Mouse (Mus musculus) hindbrain, embryonic 16.5 days (tissue): ENCODE results near the gene Cd248. TPM values are rescaled to one million over a fixed set of nuclear protein-coding genes. Genes with fewer than 3 reads are reported as not detected.
A peak's percentile ranks its signal among the peaks of the same experiment; 100 is the strongest.

Source experiments
- ATAC-seq: fragments of 200-750 bp; cut with Nextera tagmentation; 2 replicates; pipeline ENCODE4 v1.8.0; 2017; ENCODE audit warnings: moderate TSS enrichment, moderate library complexity
- H3K27ac ChIP-seq: fragments of 300-500 bp; sonication (generic); 2 replicates; pipeline ENCODE4 v1.5.1; 2014; ENCODE audit warnings: low read depth, mild to moderate bottlenecking, control low read depth, low read length, moderate library complexity
- H3K27me3 ChIP-seq: fragments of 300-500 bp; sonication (generic); replicated peaks from 2 replicates; pipeline ENCODE4 v1.6.1; 2014; ENCODE audit warnings: low read length; ENCODE audit not compliant: control insufficient read depth, insufficient read depth
- H3K36me3 ChIP-seq: fragments of 300-500 bp; sonication (generic); 2 replicates; pipeline ENCODE4 v1.6.1; 2014; ENCODE audit warnings: mild to moderate bottlenecking, low read length, moderate library complexity, mixed read lengths; ENCODE audit not compliant: control insufficient read depth, insufficient read depth
- H3K4me1 ChIP-seq: fragments of 300-500 bp; sonication (generic); 2 replicates; pipeline ENCODE4 v1.6.1; 2014; ENCODE audit warnings: low read depth, low read length; ENCODE audit not compliant: control insufficient read depth, insufficient read depth
- H3K4me2 ChIP-seq: fragments of 300-500 bp; sonication (generic); 2 replicates; pipeline ENCODE4 v1.6.1; 2014; ENCODE audit warnings: mild to moderate bottlenecking, low read length, control low read depth, moderate library complexity
- H3K4me3 ChIP-seq: fragments of 300-500 bp; sonication (generic); 2 replicates; pipeline ENCODE4 v1.5.1; 2014; ENCODE audit warnings: mild to moderate bottlenecking, low read length, control low read depth, moderate library complexity
- H3K9ac ChIP-seq: fragments of 300-500 bp; sonication (generic); 2 replicates; pipeline ENCODE4 v1.6.1; 2014; ENCODE audit warnings: low read depth, mild to moderate bottlenecking, control low read depth, low read length, moderate library complexity
- H3K9me3 ChIP-seq: fragments of 300-500 bp; sonication (generic); 2 replicates; pipeline ENCODE4 v1.6.1; 2014; ENCODE audit warnings: mild to moderate bottlenecking, low read length, moderate library complexity; ENCODE audit not compliant: control insufficient read depth
- WGBS: fragments of 180-500 bp; shearing (Covaris S2); extraction: QIAGEN DNeasy Blood & Tissue Kit; methylation state at CpG from one replicate; pipeline ENCODE4 v1.1.7; 2014; 5-methylcytosine and 5-hydroxymethylcytosine counted together
- polyA plus RNA-seq: library from polyadenylated mRNA; unstranded; fragments of >200 nt; fragmentation: Nextera tagmentation; extraction: Ambion mirVana; gene quantifications from 2 replicates; pipeline ENCODE4 v1.2.1, GENCODE M21; 2015

The Cd248 gene
- polyA plus RNA-seq, 1 experiment from 2014 or later = 14.5 TPM

GRCm38 (mm10) chr19:5038709-5039156, 29.1 kb upstream of the Cd248 start, which contains the start of the genes B4gat1 and AC124502.3:
TSS of gene B4gat1 (plus strand) at chr19:5038826.
TSS of gene AC124502.3 (plus strand) at chr19:5038891.
- Histone ChIP-seq H3K4me2 (peak within 1 kb of the TSS; percentile 96), H3K4me1 (peaks cover 27% of the 10 kb centered on the region), H3K4me3 (peak within 1 kb of the TSS; percentile 92), H3K36me3 (no peaks in the 10 kb centered on the region; the same call in 1 of the 2 replicates), H3K27ac (peak within 1 kb of the TSS; percentile 87), H3K27me3 (no peaks in the 10 kb centered on the region), H3K9ac (peak within 1 kb of the TSS; percentile 88), H3K9me3 (no peaks in the 10 kb centered on the region)
- WGBS = 0% methylated on average over 42 of the region's 44 CpGs
- peak; percentile 93 for ATAC-seq

- H3K9ac ChIP-seq = peak overlapping the region; percentile 88
- H3K4me3 ChIP-seq = peak overlapping the region; percentile 92
- peak overlapping the region; percentile 96 for H3K4me2 ChIP-seq
- H3K4me1 ChIP-seq = peaks cover 27% of the 10 kb centered on the region
- H3K27me3 ChIP-seq = no peaks in the 10 kb centered on the region
- peaks cover 2% of the 10 kb centered on the region; the same call in 1 of the 2 replicates for H3K36me3 ChIP-seq
- no peaks in the 10 kb centered on the region for H3K9me3 ChIP-seq
- H3K27ac ChIP-seq = peak overlapping the region; percentile 87
- ATAC-seq = peak; percentile 6; the same call in 1 of the 2 replicates
- WGBS = 12% methylated on average over 41 of the region's 41 CpGs
These were observed 28.4 kb upstream of the Cd248 start for GRCm38 (mm10) chr19:5039301-5040114.

DNA sequence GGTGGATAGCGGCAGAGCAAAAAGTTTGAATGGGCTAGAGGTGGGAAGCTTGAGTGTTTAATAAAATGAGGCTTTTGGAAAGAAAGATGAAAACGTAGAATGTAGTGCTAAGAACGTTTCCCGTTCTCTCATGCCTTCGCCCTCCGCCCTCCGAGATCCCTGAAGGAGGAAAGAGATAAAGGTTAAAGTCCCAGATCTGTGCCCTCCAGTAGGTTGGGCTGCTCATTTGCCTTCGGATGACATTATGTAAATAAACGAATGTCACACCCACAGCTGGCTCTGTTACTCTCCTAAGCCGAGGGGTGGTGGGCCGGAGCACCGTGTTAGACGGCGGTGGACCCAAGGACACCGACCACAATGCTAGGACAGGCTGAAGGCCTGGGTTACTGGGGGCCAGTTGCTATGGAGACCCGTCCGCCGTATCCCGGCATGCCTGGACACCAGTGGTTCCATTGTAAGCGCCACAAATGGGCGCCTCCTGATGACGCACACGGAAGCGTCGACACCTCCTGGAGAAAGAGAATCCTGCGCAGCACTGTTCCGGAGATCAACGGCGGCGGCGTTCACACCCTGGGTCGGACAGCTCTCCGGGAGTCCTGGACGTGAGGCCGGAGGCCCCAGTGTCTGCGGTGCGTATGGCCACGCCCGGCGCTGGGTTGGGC, 26.9 kb upstream of the Cd248 start, which contains the start of gene Brms1:
Gene Brms1 (plus strand): TSS at position 493 of the 662 bp plus-strand sequence.
- H3K4me1 ChIP-seq = peaks cover 27% of the 10 kb centered on the region
- H3K36me3 ChIP-seq = peaks cover 5% of the 10 kb centered on the region; the same call in 1 of the 2 replicates
- WGBS = 7% methylated on average over 40 of the region's 40 CpGs
- H3K9me3 ChIP-seq = no peaks in the 10 kb centered on the region
- peak within 1 kb of the TSS; percentile 83 for H3K9ac ChIP-seq
- H3K27ac ChIP-seq = peak within 1 kb of the TSS; percentile 67; the same call in 1 of the 2 replicates
- H3K4me2 ChIP-seq = peak within 1 kb of the TSS; percentile 96
- H3K4me3 ChIP-seq = peak within 1 kb of the TSS; percentile 92
- ATAC-seq = peak; percentile 67
- H3K27me3 ChIP-seq = no peaks in the 10 kb centered on the region

GRCm38 (mm10) chr19:5041588-5041987, 26.3 kb upstream of the Cd248 start:
- WGBS = 3% methylated on average over 16 of the region's 16 CpGs
- H3K27ac ChIP-seq = no peak overlapping the region
- ATAC-seq = no peak

GRCm38 (mm10) chr19:5045531-5045930, 22.3 kb upstream of the Cd248 start:
- Histone ChIP-seq H3K4me1 (peaks cover 17% of the 10 kb centered on the region), H3K27ac (no peak overlapping the region), H3K4me2 (no peak overlapping the region), H3K27me3 (peaks cover 8% of the 10 kb centered on the region; the same call in 1 of the 2 replicates), H3K9ac (no peak overlapping the region), H3K9me3 (no peaks in the 10 kb centered on the region), H3K4me3 (no peak overlapping the region), H3K36me3 (peaks cover 18% of the 10 kb centered on the region)
- 85% methylated on average over 4 of the region's 4 CpGs for WGBS
- no peak for ATAC-seq

More at GRCm38 (mm10) chr19:5041588-5041987, 26.3 kb upstream of the Cd248 start:
- H3K4me3 ChIP-seq = peak overlapping the region; percentile 92
- H3K9ac ChIP-seq = peak overlapping the region; percentile 83
- peaks cover 27% of the 10 kb centered on the region for H3K4me1 ChIP-seq
- peaks cover 9% of the 10 kb centered on the region; the same call in 1 of the 2 replicates for H3K36me3 ChIP-seq
- peak overlapping the region; percentile 96 for H3K4me2 ChIP-seq
- H3K27me3 ChIP-seq = no peaks in the 10 kb centered on the region
- no peaks in the 10 kb centered on the region for H3K9me3 ChIP-seq

DNA sequence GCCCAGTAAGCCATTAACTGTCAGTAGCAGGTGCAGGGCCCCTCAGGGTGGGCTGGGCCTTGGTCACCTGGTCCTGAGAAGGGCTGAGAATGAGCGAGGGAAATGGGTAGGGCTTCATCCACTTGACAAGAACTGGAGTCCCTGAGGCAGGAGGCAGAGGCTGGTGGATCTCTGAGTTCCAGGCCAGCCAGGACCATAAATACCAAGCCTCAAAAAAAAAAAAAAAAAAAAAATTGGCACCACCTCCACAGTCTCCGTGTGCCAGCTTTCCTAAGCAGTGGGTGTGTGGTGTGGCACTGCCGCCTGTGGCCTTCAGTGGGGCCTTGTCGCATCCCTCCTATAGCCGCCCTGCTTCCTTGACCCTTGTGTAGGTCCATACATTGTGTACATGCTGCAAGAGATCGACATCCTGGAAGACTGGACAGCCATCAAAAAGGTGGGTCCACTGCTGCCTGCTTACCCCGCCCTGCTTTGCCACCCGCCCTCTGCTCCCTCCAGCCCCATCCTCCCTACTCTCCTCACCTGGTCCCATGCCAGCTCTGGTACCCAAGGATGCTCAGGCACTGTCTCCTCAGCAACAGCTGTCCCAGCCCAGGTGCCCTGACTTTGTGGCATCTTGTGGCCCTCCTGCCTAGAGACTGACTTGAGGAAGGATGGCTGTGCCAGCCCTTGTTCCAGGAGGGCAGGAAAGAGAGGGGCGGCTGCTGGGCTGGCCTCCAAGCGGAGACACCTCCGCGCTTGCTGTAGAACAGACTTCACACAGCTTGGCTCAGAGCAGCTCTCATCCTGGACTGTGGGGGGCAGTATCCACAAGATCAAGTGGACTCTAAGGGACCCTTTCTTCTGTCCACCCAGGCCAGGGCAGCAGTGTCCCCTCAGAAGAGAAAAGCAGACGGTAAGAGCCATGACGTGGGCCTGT, 19.5 kb upstream of the Cd248 start:
- Histone ChIP-seq H3K4me1 (peaks cover 8% of the 10 kb centered on the region), H3K4me2 (no peak overlapping the region), H3K27ac (no peak overlapping the region), H3K9ac (no peak overlapping the region), H3K27me3 (peaks cover 33% of the 10 kb centered on the region), H3K9me3 (no peaks in the 10 kb centered on the region), H3K36me3 (peaks cover 18% of the 10 kb centered on the region), H3K4me3 (no peak overlapping the region)
- ATAC-seq = no peak
- WGBS = 83% methylated on average over 14 of the region's 14 CpGs

GRCm38 (mm10) chr19:5049325-5049724, 18.6 kb upstream of the Cd248 start:
- no peak overlapping the region for H3K4me3 ChIP-seq
- H3K27ac ChIP-seq = no peak overlapping the region
- ATAC-seq = no peak
- peaks cover 33% of the 10 kb centered on the region for H3K27me3 ChIP-seq
- H3K9me3 ChIP-seq = no peaks in the 10 kb centered on the region
- peaks cover 16% of the 10 kb centered on the region for H3K36me3 ChIP-seq
- H3K4me2 ChIP-seq = no peak overlapping the region
- WGBS = 83% methylated on average over 6 of the region's 6 CpGs
- H3K4me1 ChIP-seq = peaks cover 8% of the 10 kb centered on the region
- no peak overlapping the region; the same call in 1 of the 2 replicates for H3K9ac ChIP-seq

GRCm38 (mm10) chr19:5050047-5050905, 17.6 kb upstream of the Cd248 start, which contains the start of gene Rin1:
TSS of gene Rin1 (plus strand) at chr19:5050481.
- no peak within 1 kb of the TSS for H3K4me3 ChIP-seq
- peaks cover 35% of the 10 kb centered on the region for H3K27me3 ChIP-seq
- no peak within 1 kb of the TSS for H3K27ac ChIP-seq
- no peaks in the 10 kb centered on the region for H3K9me3 ChIP-seq
- WGBS = 22% methylated on average over 14 of the region's 14 CpGs
- H3K9ac ChIP-seq = no peak within 1 kb of the TSS; the same call in none of the 2 replicates
- ATAC-seq = peak; percentile 53; the same call in 1 of the 2 replicates
- peaks cover 8% of the 10 kb centered on the region for H3K4me1 ChIP-seq
- H3K36me3 ChIP-seq = peaks cover 14% of the 10 kb centered on the region
- H3K4me2 ChIP-seq = peak within 1 kb of the TSS; percentile 36
